Mouse (Mus musculus) neural tube, embryonic 14.5 days (tissue): ENCODE measurements at regions not wholly inside any gene's neighbourhood (a gene's known extent, or its start where the extent isn't known, plus 50 kb on each side); places are given as distances from the start of the nearest gene placed in this dataset.
A peak's percentile ranks its signal among the peaks of the same experiment; 100 is the strongest.

ENCODE experiments used
- ATAC-seq: fragments of 200-750 bp; cut with Nextera tagmentation; 2 replicates; pipeline ENCODE4 v1.8.0; 2017; ENCODE audit warnings: low read depth, mild to moderate bottlenecking, moderate TSS enrichment, moderate library complexity
- H3K27ac ChIP-seq: fragments of 300-500 bp; sonication (generic); 2 replicates; pipeline ENCODE4 v1.5.1; 2014; ENCODE audit warnings: low read depth, mild to moderate bottlenecking, control low read depth, low read length, moderate library complexity, mixed read lengths
- H3K27me3 ChIP-seq: fragments of 300-500 bp; sonication (generic); 2 replicates; pipeline ENCODE4 v1.6.1; 2014; ENCODE audit warnings: low read length; ENCODE audit not compliant: control insufficient read depth, insufficient read depth
- H3K36me3 ChIP-seq: fragments of 300-500 bp; sonication (generic); 2 replicates; pipeline ENCODE4 v1.6.1; 2014; ENCODE audit warnings: low read length, mixed read lengths; ENCODE audit not compliant: control insufficient read depth, insufficient read depth
- H3K4me1 ChIP-seq: fragments of 300-500 bp; sonication (generic); 2 replicates; pipeline ENCODE4 v1.6.1; 2014; ENCODE audit warnings: low read length; ENCODE audit not compliant: control insufficient read depth, insufficient read depth
- H3K4me2 ChIP-seq: fragments of 300-500 bp; sonication (generic); 2 replicates; pipeline ENCODE4 v1.6.1; 2014; ENCODE audit warnings: mild to moderate bottlenecking, low read depth, low read length, control low read depth
- H3K4me3 ChIP-seq: fragments of 300-500 bp; sonication (generic); 2 replicates; pipeline ENCODE4 v1.5.1; 2014; ENCODE audit warnings: low read depth, low read length, control low read depth, mixed read lengths
- H3K9ac ChIP-seq: fragments of 300-500 bp; sonication (generic); replicated peaks from 2 replicates; pipeline ENCODE4 v1.6.1; 2014; ENCODE audit warnings: low read depth, mild to moderate bottlenecking, control low read depth, low read length, mixed read lengths
- H3K9me3 ChIP-seq: fragments of 300-500 bp; sonication (generic); 2 replicates; pipeline ENCODE4 v1.6.1; 2016; ENCODE audit warnings: low read length; ENCODE audit not compliant: control insufficient read depth
- WGBS: fragments of 180-500 bp; shearing (Covaris S2); extraction: QIAGEN DNeasy Blood & Tissue Kit; methylation state at CpG from one replicate; pipeline ENCODE4 v1.1.7; 2014; 5-methylcytosine and 5-hydroxymethylcytosine counted together

DNA sequence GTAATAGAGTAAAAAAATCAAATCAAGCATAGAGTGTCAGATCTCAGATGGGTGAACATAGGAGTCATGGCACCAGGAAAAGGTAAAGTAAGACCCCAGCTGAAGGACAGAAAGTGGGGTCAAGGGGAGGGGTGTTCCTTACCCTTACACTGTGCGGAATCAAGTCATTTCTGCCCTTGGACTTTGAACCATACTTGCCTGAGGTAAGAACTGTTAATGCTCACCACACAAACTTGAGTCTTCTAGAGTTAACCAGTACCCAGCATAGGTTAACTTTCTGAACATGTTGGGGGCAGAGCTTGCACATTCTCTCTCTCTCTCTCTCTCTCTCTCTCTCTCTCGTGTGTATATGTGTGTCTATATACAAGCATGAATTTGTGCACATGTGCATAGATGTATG is 83.7 kb upstream of the Dapk1 start:
- no peak overlapping the region for H3K4me2 ChIP-seq

DNA sequence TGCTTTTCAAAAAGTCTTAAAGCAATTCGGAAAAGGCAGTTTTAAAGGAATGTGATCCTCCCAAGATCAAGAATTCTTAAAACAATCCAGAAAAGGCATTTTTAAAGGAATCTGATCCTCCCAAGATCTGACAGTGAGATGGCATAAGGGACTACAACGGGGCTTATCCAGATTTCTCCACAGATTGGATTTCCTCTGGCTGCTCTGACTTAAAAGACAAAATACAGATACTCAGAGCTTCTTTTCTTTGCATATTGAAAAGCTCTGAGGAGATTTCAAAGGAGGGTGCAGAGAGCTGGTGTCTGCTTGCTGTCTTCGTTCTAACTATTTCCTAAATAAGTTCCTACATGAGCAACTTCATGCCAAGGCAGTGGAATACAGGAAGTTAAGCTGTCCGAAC is 82.0 kb upstream of the Dapk1 start:
- Histone ChIP-seq H3K27ac (no peak overlapping the region), H3K4me3 (no peak overlapping the region), H3K9ac (no peak overlapping the region), H3K4me1 (no peaks in the 10 kb centered on the region), H3K27me3 (no peaks in the 10 kb centered on the region), H3K4me2 (no peak overlapping the region), H3K36me3 (no peaks in the 10 kb centered on the region), H3K9me3 (no peaks in the 10 kb centered on the region)
- whole genome bisulfite sequencing = 85% methylated on average over 4 of the region's 4 CpGs
- ATAC-seq = no peak

More for the DNA sequence above, 83.7 kb upstream of the Dapk1 start:
- ATAC-seq = no peak
- no peaks in the 10 kb centered on the region for H3K27me3 ChIP-seq
- no peak overlapping the region for H3K9ac ChIP-seq
- no peaks in the 10 kb centered on the region for H3K36me3 ChIP-seq
- no peak overlapping the region for H3K4me3 ChIP-seq
- no peak overlapping the region for H3K27ac ChIP-seq
- no peaks in the 10 kb centered on the region for H3K4me1 ChIP-seq
- 91% methylated on average over 2 of the region's 2 CpGs for WGBS
- no peaks in the 10 kb centered on the region for H3K9me3 ChIP-seq

DNA sequence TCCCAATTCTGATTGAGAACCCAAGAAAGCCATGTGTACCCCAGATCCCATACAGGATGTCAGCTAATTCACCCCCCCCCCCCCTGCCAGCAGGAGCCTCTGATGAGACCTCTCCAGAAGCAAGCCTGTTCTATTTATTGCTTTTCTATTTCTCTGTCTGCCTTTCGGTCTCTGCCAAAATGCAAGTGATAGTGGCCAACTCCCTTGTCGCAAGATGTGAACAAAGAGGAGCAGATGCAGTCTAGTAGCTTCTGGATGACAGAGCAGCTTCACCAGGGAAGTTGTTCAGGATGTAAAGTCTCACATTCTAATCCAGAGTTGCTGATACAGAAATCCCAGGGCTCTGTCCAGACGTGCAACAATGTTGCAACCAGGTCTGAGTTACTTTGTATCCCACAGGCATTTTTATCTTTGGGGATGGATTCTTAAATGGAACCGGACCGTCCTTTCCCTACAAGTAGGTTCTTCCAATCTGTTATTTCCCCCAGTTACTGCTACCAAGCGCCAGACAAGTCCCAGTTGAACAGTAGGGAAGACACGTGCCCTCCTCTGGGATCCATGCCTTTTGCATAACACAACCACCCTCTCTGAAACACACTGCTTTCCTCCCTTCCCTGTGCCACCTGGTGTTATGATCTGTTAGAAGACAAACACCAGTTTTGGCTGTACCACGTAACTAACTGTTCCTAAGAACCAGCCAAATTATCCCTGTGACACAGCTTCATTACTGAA is 78.9 kb upstream of the Dapk1 start:
- no peak for ATAC-seq
- Histone ChIP-seq H3K9me3 (no peaks in the 10 kb centered on the region), H3K4me2 (no peak overlapping the region), H3K36me3 (no peaks in the 10 kb centered on the region), H3K27me3 (no peaks in the 10 kb centered on the region), H3K27ac (no peak overlapping the region), H3K4me1 (no peaks in the 10 kb centered on the region), H3K9ac (no peak overlapping the region), H3K4me3 (no peak overlapping the region)
- WGBS = 60% methylated on average over 8 of the region's 8 CpGs

DNA sequence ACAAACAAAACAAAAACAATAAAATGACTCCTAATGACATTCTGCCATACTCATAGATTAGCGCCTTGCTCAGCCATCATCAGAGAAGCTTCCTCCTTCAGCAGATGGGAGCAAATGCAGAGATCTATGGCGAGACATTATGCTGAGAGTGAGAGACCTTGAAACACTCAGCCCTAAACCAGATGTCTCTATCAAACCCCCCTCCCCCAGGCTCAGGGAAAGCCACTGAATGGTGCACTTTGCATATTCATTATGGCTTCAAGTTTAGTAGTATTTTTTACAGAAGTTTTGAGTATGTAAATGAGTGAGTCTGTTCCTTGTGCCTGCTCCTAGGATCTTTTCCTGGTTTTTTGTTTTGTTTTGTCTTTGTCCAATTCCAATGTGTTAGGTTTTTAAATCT is 73.9 kb upstream of the Dapk1 start:
- Histone ChIP-seq H3K27ac (no peak overlapping the region), H3K4me1 (0 out of 2 replicates have a peak, but pooled peaks cover 5% of the 10 kb centered on the region), H3K36me3 (no peaks in the 10 kb centered on the region), H3K4me2 (no peak overlapping the region), H3K4me3 (no peak overlapping the region), H3K27me3 (no peaks in the 10 kb centered on the region), H3K9ac (no peak overlapping the region), H3K9me3 (no peaks in the 10 kb centered on the region)
- no peak for ATAC-seq
- 70% methylated on average over 2 of the region's 2 CpGs for WGBS

DNA sequence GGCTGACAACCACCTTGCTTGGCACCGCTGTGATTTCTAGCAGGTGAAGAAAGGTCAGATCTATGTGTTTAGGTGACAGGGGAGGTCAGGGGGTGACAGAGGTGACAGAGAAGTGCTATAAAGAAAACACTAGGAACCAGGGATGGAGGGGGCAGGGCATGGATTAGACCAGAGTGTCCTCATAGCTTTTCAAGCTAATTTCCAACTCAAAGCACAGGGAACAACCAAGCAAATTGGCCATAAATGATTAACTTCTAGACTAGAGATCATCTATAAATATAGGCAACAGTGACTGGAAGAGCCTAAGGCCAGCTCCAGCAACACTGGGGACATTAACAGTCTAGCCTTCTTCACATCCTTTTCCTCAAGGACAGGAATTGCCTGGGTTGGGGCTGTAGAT is 72.9 kb upstream of the Dapk1 start:
- H3K9ac ChIP-seq = no peak overlapping the region
- no peak overlapping the region for H3K27ac ChIP-seq
- no peak overlapping the region for H3K4me2 ChIP-seq
- no peaks in the 10 kb centered on the region for H3K9me3 ChIP-seq
- 0 out of 2 replicates have a peak, but pooled peaks cover 5% of the 10 kb centered on the region for H3K4me1 ChIP-seq
- 67% methylated on average over 1 of the region's 1 CpGs for WGBS
- no peak for ATAC-seq
- H3K4me3 ChIP-seq = no peak overlapping the region
- H3K36me3 ChIP-seq = no peaks in the 10 kb centered on the region
- H3K27me3 ChIP-seq = no peaks in the 10 kb centered on the region

DNA sequence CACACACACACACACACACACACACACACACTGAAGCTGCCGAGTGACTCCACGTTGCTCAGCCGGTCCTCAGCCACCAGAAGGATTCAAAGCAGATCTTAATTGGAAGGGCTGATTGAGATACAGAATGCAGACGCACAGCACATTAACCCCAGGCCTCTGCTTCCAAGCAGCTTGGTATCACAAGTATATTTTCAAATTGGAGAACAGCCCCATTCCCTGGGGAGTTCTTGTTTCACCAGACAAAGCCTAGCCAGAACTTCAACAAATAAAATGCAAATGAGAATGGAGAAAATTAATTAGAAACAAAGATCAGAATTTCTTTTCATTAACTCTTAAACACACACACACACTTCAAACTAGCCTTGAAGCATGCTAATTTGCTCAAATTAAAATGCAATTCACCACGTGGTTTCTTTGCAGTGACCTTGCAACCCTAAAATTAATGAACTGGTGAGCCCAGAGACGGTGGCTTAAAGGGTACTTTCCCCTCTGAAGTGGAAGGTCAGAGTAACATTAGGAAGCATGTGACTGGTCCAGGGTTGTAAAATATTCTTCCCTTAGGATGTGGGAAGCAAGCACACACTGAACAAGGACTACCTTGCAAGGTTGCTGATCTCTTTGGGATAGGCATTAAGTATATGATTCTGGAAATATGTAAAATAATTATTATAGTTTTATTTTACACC is 72.2 kb upstream of the Dapk1 start:
- WGBS = 8% methylated on average over 6 of the region's 6 CpGs
- peak; percentile 74; the same call in 1 of the 2 replicates for ATAC-seq
- no peaks in the 10 kb centered on the region for H3K27me3 ChIP-seq
- no peak overlapping the region for H3K4me2 ChIP-seq
- no peak overlapping the region for H3K4me3 ChIP-seq
- no peaks in the 10 kb centered on the region for H3K9me3 ChIP-seq
- no peak overlapping the region for H3K9ac ChIP-seq
- no peak overlapping the region for H3K27ac ChIP-seq
- no peaks in the 10 kb centered on the region for H3K36me3 ChIP-seq
- 0 out of 2 replicates have a peak, but pooled peaks cover 5% of the 10 kb centered on the region for H3K4me1 ChIP-seq

DNA sequence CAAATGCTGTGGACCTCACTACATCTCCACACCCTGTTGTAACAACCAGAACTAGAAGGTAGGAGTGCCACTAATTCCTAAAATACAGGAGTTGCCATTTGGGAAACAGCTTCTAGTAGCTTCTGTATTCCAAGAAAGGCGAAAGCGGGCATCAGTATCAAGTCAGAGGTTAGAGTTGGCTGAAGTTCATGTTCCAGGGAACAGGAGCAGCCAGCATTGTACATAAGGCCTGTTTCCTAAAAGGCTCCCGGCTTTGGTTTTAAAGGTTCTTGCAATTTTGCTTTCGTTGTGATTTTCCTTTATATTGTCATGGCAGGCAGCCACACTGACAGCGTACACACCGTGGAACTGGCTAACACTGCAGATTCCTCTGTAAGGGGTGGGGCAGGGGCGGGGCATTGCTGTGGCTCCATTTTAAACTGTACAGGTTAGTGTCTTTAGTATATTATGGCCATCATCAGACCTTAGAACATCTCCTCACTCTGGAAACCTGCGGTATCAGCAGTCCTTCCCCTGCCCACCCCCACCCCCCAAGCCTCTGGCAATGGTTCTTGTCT is 67.8 kb upstream of the Dapk1 start:
- Histone ChIP-seq H3K27ac (no peak overlapping the region), H3K4me2 (no peak overlapping the region), H3K9ac (no peak overlapping the region), H3K9me3 (no peaks in the 10 kb centered on the region), H3K4me1 (0 out of 2 replicates have a peak, but pooled peaks cover under 1% of the 10 kb centered on the region), H3K27me3 (no peaks in the 10 kb centered on the region), H3K4me3 (no peak overlapping the region), H3K36me3 (no peaks in the 10 kb centered on the region)
- no peak for ATAC-seq
- WGBS = 87% methylated on average over 8 of the region's 8 CpGs

DNA sequence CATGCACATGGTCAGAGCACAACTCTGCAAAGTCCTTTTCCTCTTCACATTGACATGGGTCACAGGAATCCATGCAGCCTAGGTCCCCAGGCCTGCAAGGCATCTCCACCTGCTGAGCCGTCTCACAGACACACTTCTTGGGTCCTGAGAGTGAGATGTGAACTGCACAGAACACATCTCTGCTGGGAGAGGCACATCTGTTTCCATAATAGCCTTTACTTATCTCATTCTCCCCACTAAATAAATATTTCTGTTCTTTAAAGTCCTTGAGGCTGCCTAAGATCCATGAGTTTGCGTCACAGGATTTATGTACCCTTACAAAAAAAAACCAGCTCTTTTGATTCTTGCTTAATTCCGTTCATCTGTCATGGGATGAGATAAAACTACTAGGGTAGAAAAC is 67.2 kb upstream of the Dapk1 start:
- H3K4me2 ChIP-seq = no peak overlapping the region
- H3K4me1 ChIP-seq = no peaks in the 10 kb centered on the region
- WGBS = 39% methylated on average over 3 of the region's 3 CpGs
- H3K9me3 ChIP-seq = no peaks in the 10 kb centered on the region
- H3K9ac ChIP-seq = no peak overlapping the region
- ATAC-seq = no peak
- no peak overlapping the region for H3K4me3 ChIP-seq
- no peaks in the 10 kb centered on the region for H3K27me3 ChIP-seq
- H3K27ac ChIP-seq = no peak overlapping the region
- no peaks in the 10 kb centered on the region for H3K36me3 ChIP-seq

DNA sequence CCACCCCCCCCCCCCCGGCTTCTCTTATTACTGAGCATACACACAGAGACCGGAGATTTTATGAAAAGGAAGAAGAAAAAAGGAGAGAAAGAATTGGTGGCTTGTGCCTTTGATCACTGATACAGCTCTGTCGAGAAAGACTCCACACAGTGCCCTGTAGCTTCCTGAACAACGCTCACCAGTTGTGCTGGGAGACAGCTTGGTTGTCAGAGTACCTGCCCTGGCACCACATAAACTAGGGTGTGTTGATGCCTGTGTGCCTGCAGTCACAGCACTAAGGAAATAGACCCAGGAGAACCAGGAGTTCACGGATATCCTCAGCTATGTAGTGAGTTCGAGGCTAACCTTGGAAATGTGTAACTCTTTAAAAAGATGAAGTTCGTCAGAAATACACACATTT is 66.7 kb upstream of the Dapk1 start:
- no peaks in the 10 kb centered on the region for H3K27me3 ChIP-seq
- H3K4me2 ChIP-seq = no peak overlapping the region
- H3K36me3 ChIP-seq = no peaks in the 10 kb centered on the region
- H3K27ac ChIP-seq = no peak overlapping the region
- H3K9me3 ChIP-seq = no peaks in the 10 kb centered on the region
- no peak overlapping the region for H3K9ac ChIP-seq
- H3K4me3 ChIP-seq = no peak overlapping the region
- no peaks in the 10 kb centered on the region for H3K4me1 ChIP-seq
- no peak for ATAC-seq
- WGBS = 70% methylated on average over 7 of the region's 7 CpGs
